Mouse (Mus musculus) E14TG2a.4 (cell line): ENCODE results near the gene Ube2u.

Experiments used
- CTCF ChIP-seq: conservative IDR thresholded peaks from 2 replicates; pipeline ENCODE4 v1.5.1; 2014; ENCODE audit warnings: low read length
- NANOG ChIP-seq: IDR thresholded peaks from 2 replicates; pipeline ENCODE4 v1.6.1; 2014; ENCODE audit warnings: borderline replicate concordance, low read length, mixed read lengths

DNA sequence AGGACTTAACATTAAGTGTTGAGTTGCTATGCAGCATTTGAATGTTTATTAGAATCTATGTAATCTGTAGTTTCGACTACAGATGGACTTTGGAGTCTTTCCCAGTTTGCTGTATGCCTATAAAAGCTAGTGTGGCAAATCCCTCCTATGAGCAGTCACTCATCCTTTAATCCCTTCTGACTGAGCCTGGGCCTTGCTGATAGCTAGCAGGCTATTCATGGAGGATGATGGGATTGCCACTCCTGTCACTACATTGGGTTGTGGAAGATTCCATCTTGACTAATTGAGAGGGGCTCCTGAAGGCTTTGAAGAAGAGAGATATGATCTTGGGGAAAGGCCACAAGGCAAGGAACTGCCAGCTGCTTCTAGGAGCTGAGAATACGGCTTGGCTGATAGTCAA, 74.6 kb downstream of the Ube2u start:
- no peak for TF ChIP-seq CTCF
- no peak for TF ChIP-seq NANOG
